Mouse (Mus musculus) MEL (cell line): ENCODE measurements around the gene Mta3.

Source experiments
- CHD2 ChIP-seq: IDR thresholded peaks from 2 replicates; pipeline ENCODE4 v1.6.1; 2011; ENCODE audit warnings: low read length, improper control_type of control experiment
- CTCF ChIP-seq, 3 experiments: IDR thresholded peaks in 2 of 3; conservative IDR thresholded peaks in 1 of 3; 2 replicates each; pipeline ENCODE4 v1.5.1; 2011 to 2012; ENCODE audit warnings: low read length in 3 of 3, low read depth in 2 of 3, mild to moderate bottlenecking in 2 of 3, improper control_type of control experiment in 1 of 3, inconsistent platforms in 1 of 3, mixed read lengths in 1 of 3, moderate library complexity in 1 of 3; ENCODE audit not compliant: control insufficient read depth in 1 of 3, insufficient read depth in 1 of 3, poor library complexity in 1 of 3, severe bottlenecking in 1 of 3
- EP300 ChIP-seq, 2 experiments: IDR thresholded peaks; 2 replicates each; pipeline ENCODE4 v1.6.1; 2011; ENCODE audit warnings: improper control_type of control experiment in 2 of 2, low read length in 2 of 2, low read depth in 1 of 2, mild to moderate bottlenecking in 1 of 2
- MAZ ChIP-seq: IDR thresholded peaks from 2 replicates; pipeline ENCODE4 v1.6.1; 2012; ENCODE audit warnings: low read depth, mild to moderate bottlenecking, inconsistent platforms, low read length, improper control_type of control experiment

DNA sequence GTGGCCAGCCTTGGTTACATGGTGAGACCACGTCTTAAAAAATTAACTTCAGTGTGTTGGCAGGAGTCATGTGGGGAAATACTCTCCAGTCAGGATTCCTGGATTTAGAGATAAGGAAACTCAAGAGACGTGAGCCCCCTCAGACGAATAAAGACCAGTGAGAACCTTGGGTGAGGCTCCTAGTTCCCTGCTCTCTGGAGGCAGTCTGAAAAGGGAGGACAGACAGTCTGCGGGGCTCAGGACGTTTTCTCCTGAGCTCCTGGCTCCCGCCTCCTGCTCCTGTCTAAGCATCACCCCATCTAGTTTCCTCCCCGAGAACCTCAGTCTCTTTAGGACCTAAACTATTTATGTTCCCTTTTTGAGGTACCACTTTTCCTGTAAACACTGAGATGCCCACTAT lies 154.3 kb downstream of the Mta3 start:
- TF ChIP-seq MAZ (no peak), CHD2 (no peak), CTCF (IDR thresholded peaks at IDR 0.05 in 2 of 3, conservative IDR thresholded peaks at IDR 0.05 in 1 of 3; ENCODE audit: control insufficient read depth in 1 of 3, insufficient read depth in 1 of 3, low read depth in 2 of 3, low read length in 3 of 3, poor library complexity in 1 of 3, severe bottlenecking in 1 of 3) (no peak), EP300 (IDR thresholded peaks at IDR 0.05; ENCODE audit: low read depth in 1 of 2, low read length in 2 of 2) (no peak; a peak in 2 of 4 replicates)
